11 mouse cellular contexts compared by ENCODE assay signal in genomic region chr4:135436291-135436690, GRCm38 (mm10). TPM values are rescaled to one million over a fixed set of nuclear protein-coding genes. Genes with fewer than 3 reads are reported as not detected.
DNase-seq lines count a peak whose midpoint lies in the region; ATAC-seq and TF ChIP-seq lines count a peak whose summit lies in the region.
"Had no signal": no experiment of that assay in that cellular context is flagged by ENCODE, and none has a peak within 500 bp of the region (broad histone marks: within the 10 kb centered on the region; RNA-seq: fewer than 3 reads in every experiment).

No protein-coding gene starts in this region.

- no peak overlapping the region for H3K4me3 ChIP-seq in heart, adult 2 months
- no peak overlapping the region for H3K4me3 ChIP-seq in midbrain, embryonic 14.5 days (replicated peaks; ENCODE audit: low read depth, low read length)
- H3K4me3 ChIP-seq in neural tube, embryonic 15.5 days (replicated peaks): no peak overlapping the region

- no peaks in the 10 kb centered on the region for H3K79me2 ChIP-seq in heart, adult 2 months (replicated peaks; ENCODE audit: control insufficient read depth, insufficient read depth, low read length)

- no peak for TF ChIP-seq EP300 in heart, adult 2 months (IDR thresholded peaks at IDR 0.05; ENCODE audit: insufficient read depth, low read depth, low read length)

- no peaks in the 10 kb centered on the region for H3K9me3 ChIP-seq in midbrain, embryonic 14.5 days (ENCODE audit: control insufficient read depth, low read length)
- no peaks in the 10 kb centered on the region for H3K9me3 ChIP-seq in neural tube, embryonic 15.5 days (replicated peaks)

- no peaks in the 10 kb centered on the region for H3K36me3 ChIP-seq in heart, adult 2 months (ENCODE audit: control insufficient read depth, insufficient read depth, low read length)
- no peaks in the 10 kb centered on the region for H3K36me3 ChIP-seq in midbrain, embryonic 14.5 days (ENCODE audit: control insufficient read depth, insufficient read depth, low read length)
- H3K36me3 ChIP-seq in neural tube, embryonic 15.5 days: no peaks in the 10 kb centered on the region

- no peak overlapping the region for H3K4me2 ChIP-seq in midbrain, embryonic 14.5 days (ENCODE audit: low read length)
- H3K4me2 ChIP-seq in neural tube, embryonic 15.5 days: no peak overlapping the region

- TF ChIP-seq POLR2A in heart, adult 2 months (IDR thresholded peaks at IDR 0.05; ENCODE audit: insufficient read depth, low read depth, low read length): no peak

- DNase-seq in heart, adult 2 months: peak in 1 of 2 experiments; percentile 35
- no peak for DNase-seq in heart, postnatal 25 days (ENCODE audit: low spot score)
- peak; percentile 50 for DNase-seq in adrenal gland, postnatal 14 days
- DNase-seq in kidney, adult 9 months: peak; percentile 62
- DNase-seq in lung, postnatal 36 days: peak; percentile 71
- DNase-seq in midbrain, embryonic 14.5 days: no peak
- DNase-seq: cerebellum, postnatal 36 days had no signal

- no peak for TF ChIP-seq CTCF in heart, adult 2 months (IDR thresholded peaks at IDR 0.05)

- WGBS in heart, adult 2 months: 37% methylated on average over 13 of the region's 13 CpGs
- WGBS in midbrain, embryonic 14.5 days: 59% methylated on average over 13 of the region's 13 CpGs
- WGBS in neural tube, embryonic 15.5 days: 60% methylated on average over 13 of the region's 13 CpGs

- ATAC-seq in granulocyte monocyte progenitor cell, adult 5-6 weeks (replicated peaks; ENCODE audit: poor library complexity, severe bottlenecking): no peak
- ATAC-seq in midbrain, embryonic 14.5 days (ENCODE audit: low FRiP score, low TSS enrichment): no peak
- ATAC-seq in neural tube, embryonic 15.5 days (ENCODE audit: low FRiP score): no peak
- ATAC-seq: hindbrain, postnatal 0 days had no signal

- H3K27me3 ChIP-seq in heart, adult 2 months (ENCODE audit: control insufficient read depth, insufficient read depth, low read length): no peaks in the 10 kb centered on the region
- H3K27me3 ChIP-seq in midbrain, embryonic 14.5 days (ENCODE audit: control insufficient read depth, insufficient read depth, low read length): no peaks in the 10 kb centered on the region
- no peaks in the 10 kb centered on the region for H3K27me3 ChIP-seq in neural tube, embryonic 15.5 days (replicated peaks)

- no peak overlapping the region for H3K9ac ChIP-seq in heart, adult 2 months (ENCODE audit: low read depth, low read length)
- no peak overlapping the region for H3K9ac ChIP-seq in midbrain, embryonic 14.5 days (replicated peaks; ENCODE audit: low read length)
- H3K9ac ChIP-seq in neural tube, embryonic 15.5 days (replicated peaks): no peak overlapping the region

- H3K4me1 ChIP-seq in heart, adult 2 months (ENCODE audit: control insufficient read depth, insufficient read depth, low read length): peaks cover 5% of the 10 kb centered on the region
- H3K4me1 ChIP-seq in midbrain, embryonic 14.5 days (ENCODE audit: control insufficient read depth, insufficient read depth, low read length): peaks cover 8% of the 10 kb centered on the region
- peaks cover 32% of the 10 kb centered on the region for H3K4me1 ChIP-seq in neural tube, embryonic 15.5 days

- intact Hi-C loops in heart, adult 2 months (cut with DNase I): no loop called here
- intact Hi-C loops in heart, postnatal 25 days (cut with DNase I): no loop called here

- H3K27ac ChIP-seq in heart, adult 2 months: peak overlapping the region; percentile 21; the same call in 1 of the 2 replicates
- H3K27ac ChIP-seq in midbrain, embryonic 14.5 days (replicated peaks; ENCODE audit: low read depth, low read length): no peak overlapping the region
- H3K27ac ChIP-seq in neural tube, embryonic 15.5 days (replicated peaks): no peak overlapping the region
- H3K27ac ChIP-seq: hindbrain, postnatal 0 days had no signal

RNA-seq across cellular contexts. Expression of gene Rcan3, which starts 2.6 kb away (rescaled TPM):
- 10 to 100 TPM in 1 of 2 experiments, 1 to 10 TPM in 1; 8.5 to 11.3 TPM for total RNA-seq in heart, adult 2 months (2021)
- polyA plus RNA-seq in heart, adult 2 months (2012; rRNA removed): 6.8 and 12.1 TPM in 2 replicates
- 10 to 100 TPM in 1 of 2 experiments, 1 to 10 TPM in 1; 9.7 to 11.5 TPM for total RNA-seq in heart, postnatal 25 days (2021)
- 15.8 and 16.4 TPM in 2 replicates for total RNA-seq in adrenal gland, postnatal 14 days (2021)
- total RNA-seq in granulocyte monocyte progenitor cell, adult 5-6 weeks (2014; fragmentation: Nextera tagmentation): 3.0 and 9.3 TPM in 2 replicates
- 3.6 and 4.9 TPM in 2 replicates for total RNA-seq in granulocyte monocyte progenitor cell, adult 5-6 weeks (2017)
- 40.9 and 50.2 TPM in 2 replicates for polyA plus RNA-seq in midbrain, embryonic 14.5 days (2014; fragmentation: Nextera tagmentation; extraction: Ambion mirVana)
- polyA plus RNA-seq in neural tube, embryonic 15.5 days (2015; fragmentation: Nextera tagmentation; extraction: Ambion mirVana): 44.0 and 47.8 TPM in 2 replicates

RNA-seq across cellular contexts. Expression of gene Ncmap, which starts 38.3 kb away (rescaled TPM):
- total RNA-seq in heart, adult 2 months (2021): under 1 TPM in 1 of 2 experiments, not detected in 1; 0.21 TPM
- 0.62 TPM in 1 of 2 replicates, not detected in the other for polyA plus RNA-seq in heart, adult 2 months (2012; rRNA removed)
- total RNA-seq in heart, postnatal 25 days (2021): under 1 TPM in 1 of 2 experiments, not detected in 1; 0.31 TPM
- 1.2 TPM in 1 of 2 replicates, not detected in the other for total RNA-seq in adrenal gland, postnatal 14 days (2021)
- not detected in 2 replicates for total RNA-seq in granulocyte monocyte progenitor cell, adult 5-6 weeks (2014; fragmentation: Nextera tagmentation)
- total RNA-seq in granulocyte monocyte progenitor cell, adult 5-6 weeks (2017): not detected in 2 replicates
- polyA plus RNA-seq in midbrain, embryonic 14.5 days (2014; fragmentation: Nextera tagmentation; extraction: Ambion mirVana): 0.67 and 1.4 TPM in 2 replicates
- polyA plus RNA-seq in neural tube, embryonic 15.5 days (2015; fragmentation: Nextera tagmentation; extraction: Ambion mirVana): 1.7 and 2.2 TPM in 2 replicates

RNA-seq across cellular contexts. Expression of gene Stpg1, which starts 58.3 kb away (rescaled TPM):
- total RNA-seq in heart, adult 2 months (2021): not detected
- polyA plus RNA-seq in heart, adult 2 months (2012; rRNA removed): 0.12 and 0.25 TPM in 2 replicates
- not detected for total RNA-seq in heart, postnatal 25 days (2021)
- total RNA-seq in adrenal gland, postnatal 14 days (2021): 0.19 and 1.1 TPM in 2 replicates
- total RNA-seq in granulocyte monocyte progenitor cell, adult 5-6 weeks (2014; fragmentation: Nextera tagmentation): not detected in 2 replicates
- total RNA-seq in granulocyte monocyte progenitor cell, adult 5-6 weeks (2017): not detected in 2 replicates
- polyA plus RNA-seq in midbrain, embryonic 14.5 days (2014; fragmentation: Nextera tagmentation; extraction: Ambion mirVana): 0.68 TPM in 1 of 2 replicates, not detected in the other
- 0.23 and 0.37 TPM in 2 replicates for polyA plus RNA-seq in neural tube, embryonic 15.5 days (2015; fragmentation: Nextera tagmentation; extraction: Ambion mirVana)
- total RNA-seq: MEL had no signal

RNA-seq across cellular contexts. Expression of gene Nipal3, which starts 58.5 kb away (rescaled TPM):
- 10 to 100 TPM; 35.0 to 41.5 TPM for total RNA-seq in heart, adult 2 months (2021)
- polyA plus RNA-seq in heart, adult 2 months (2012; rRNA removed): 27.0 and 39.4 TPM in 2 replicates
- 10 to 100 TPM; 36.4 to 44.5 TPM for total RNA-seq in heart, postnatal 25 days (2021)
- 15.5 and 15.8 TPM in 2 replicates for total RNA-seq in adrenal gland, postnatal 14 days (2021)
- 5.7 and 8.4 TPM in 2 replicates for total RNA-seq in granulocyte monocyte progenitor cell, adult 5-6 weeks (2014; fragmentation: Nextera tagmentation)
- total RNA-seq in granulocyte monocyte progenitor cell, adult 5-6 weeks (2017): 21.9 and 29.1 TPM in 2 replicates
- polyA plus RNA-seq in midbrain, embryonic 14.5 days (2014; fragmentation: Nextera tagmentation; extraction: Ambion mirVana): 7.7 and 9.8 TPM in 2 replicates
- polyA plus RNA-seq in neural tube, embryonic 15.5 days (2015; fragmentation: Nextera tagmentation; extraction: Ambion mirVana): 8.0 and 8.7 TPM in 2 replicates

Comparison
In these comparisons a context has a peak if more than half of its experiments do, and no peak if none do; other contexts are left out.
1. DNase-seq: peak in adrenal gland, postnatal 14 days (single experiment), kidney, adult 9 months (single experiment) and lung, postnatal 36 days (single experiment); none in heart, postnatal 25 days (single experiment) and midbrain, embryonic 14.5 days (single experiment).